ENCODE assay signal across 1 mouse cellular context in genomic region chr19:6392743-6393393, GRCm38 (mm10).
TF ChIP-seq lines count a peak whose summit lies in the region.

No protein-coding gene starts in this region.

TF ChIP-seq in CH12.LX, 34 proteins besides CTCF, POLR2A, EP300 and RAD21:
- no peak for TF ChIP-seq CHD1 (IDR thresholded peaks at IDR 0.05; ENCODE audit: low read depth, low read length)
